Mouse (Mus musculus) MEL (cell line): ENCODE measurements around the gene Rapgef4. TPM values are rescaled to one million over a fixed set of nuclear protein-coding genes. Genes with fewer than 3 reads are reported as not detected.

Source experiments
- DNase-seq: peaks from one replicate; pipeline ENCODE4 v3.0.0; 2011; ENCODE audit warnings: low read depth, low spot score
- H3K27ac ChIP-seq: 2 replicates; pipeline ENCODE4 v1.5.1; 2012; ENCODE audit warnings: low read depth, mild to moderate bottlenecking, control low read depth, low read length, moderate library complexity; ENCODE audit not compliant: control insufficient read depth
- H3K27me3 ChIP-seq, 2 experiments: fragments of 150-350 bp in 1 of 2; sonication (generic) in 1 of 2; 2 replicates each; pipeline ENCODE4 v1.6.1; 2012; ENCODE audit warnings: low read length in 2 of 2, mild to moderate bottlenecking in 2 of 2, improper control_type of control experiment in 1 of 2, moderate library complexity in 1 of 2; ENCODE audit not compliant: insufficient read depth in 2 of 2, control insufficient read depth in 1 of 2
- H3K36me3 ChIP-seq, 2 experiments: 2 replicates each; pipeline ENCODE4 v1.6.1; 2012 to 2014; ENCODE audit warnings: low read length in 2 of 2, improper control_type of control experiment in 1 of 2, inconsistent platforms in 1 of 2, mild to moderate bottlenecking in 1 of 2; ENCODE audit not compliant: insufficient read depth in 2 of 2, control insufficient read depth in 1 of 2
- H3K4me1 ChIP-seq, 2 experiments: fragments of 150-350 bp in 1 of 2; sonication (generic) in 1 of 2; 2 replicates each; pipeline ENCODE4 v1.6.1; 2012; ENCODE audit warnings: low read length in 2 of 2, improper control_type of control experiment in 1 of 2, mild to moderate bottlenecking in 1 of 2; ENCODE audit not compliant: insufficient read depth in 2 of 2, control insufficient read depth in 1 of 2
- H3K4me3 ChIP-seq, 2 experiments: fragments of 150-350 bp in 1 of 2; sonication (generic) in 1 of 2; 2 replicates each; pipeline ENCODE4 v1.5.1; 2012; ENCODE audit warnings: low read depth in 2 of 2, low read length in 2 of 2, mild to moderate bottlenecking in 2 of 2, moderate library complexity in 2 of 2, control low read depth in 1 of 2, improper control_type of control experiment in 1 of 2; ENCODE audit not compliant: control insufficient read depth in 1 of 2, insufficient read depth in 1 of 2
- H3K79me2 ChIP-seq: 2 replicates; pipeline ENCODE4 v1.6.1; 2012; ENCODE audit warnings: mild to moderate bottlenecking, low read length, moderate library complexity; ENCODE audit not compliant: control insufficient read depth, poor library complexity, insufficient read depth
- H3K9ac ChIP-seq: 2 replicates; pipeline ENCODE4 v1.6.1; 2012; ENCODE audit warnings: low read depth, mild to moderate bottlenecking, control low read depth, low read length, moderate library complexity; ENCODE audit not compliant: control insufficient read depth, poor library complexity, severe bottlenecking
- H3K9me3 ChIP-seq: fragments of 150-350 bp; sonication (generic); replicated peaks from 2 replicates; pipeline ENCODE4 v1.6.1; 2012; ENCODE audit warnings: mild to moderate bottlenecking, low read length, improper control_type of control experiment, moderate library complexity; ENCODE audit not compliant: insufficient read depth
- BHLHE40 ChIP-seq: IDR thresholded peaks from 2 replicates; pipeline ENCODE4 v1.6.1; 2012; ENCODE audit warnings: low read depth, mild to moderate bottlenecking, inconsistent platforms, low read length, improper control_type of control experiment, borderline replicate concordance
- CHD2 ChIP-seq: IDR thresholded peaks from 2 replicates; pipeline ENCODE4 v1.6.1; 2011; ENCODE audit warnings: low read length, improper control_type of control experiment
- E2F4 ChIP-seq: IDR thresholded peaks from 2 replicates; pipeline ENCODE4 v1.6.1; 2011; ENCODE audit warnings: low read depth, low read length, improper control_type of control experiment, borderline replicate concordance
- ELF1 ChIP-seq: IDR thresholded peaks from 2 replicates; pipeline ENCODE4 v1.6.1; 2014; ENCODE audit warnings: low read depth, mild to moderate bottlenecking, inconsistent platforms, low read length, improper control_type of control experiment, moderate library complexity
- ETS1 ChIP-seq: IDR thresholded peaks from 2 replicates; pipeline ENCODE4 v1.6.1; 2012; ENCODE audit warnings: low read depth, mild to moderate bottlenecking, inconsistent platforms, low read length, improper control_type of control experiment, moderate library complexity
- GABPA ChIP-seq: IDR thresholded peaks from 2 replicates; pipeline ENCODE4 v1.6.1; 2012; ENCODE audit warnings: low read depth, mild to moderate bottlenecking, inconsistent platforms, low read length, improper control_type of control experiment, moderate library complexity
- HCFC1 ChIP-seq: IDR thresholded peaks from 2 replicates; pipeline ENCODE4 v1.6.1; 2012; ENCODE audit warnings: low read depth, mild to moderate bottlenecking, inconsistent platforms, low read length, improper control_type of control experiment, moderate library complexity
- JUND ChIP-seq: IDR thresholded peaks from 2 replicates; pipeline ENCODE4 v1.6.1; 2011; ENCODE audit warnings: low read depth, mild to moderate bottlenecking, improper control_type of control experiment, low read length
- KAT2A ChIP-seq: conservative IDR thresholded peaks from 2 replicates; pipeline ENCODE4 v1.6.1; 2012; ENCODE audit warnings: low read depth, low read length, improper control_type of control experiment, inconsistent platforms
- MAFK ChIP-seq: IDR thresholded peaks from 2 replicates; pipeline ENCODE4 v1.6.1; 2011; ENCODE audit warnings: low read depth, mild to moderate bottlenecking, low read length, improper control_type of control experiment, borderline replicate concordance
- MAZ ChIP-seq: IDR thresholded peaks from 2 replicates; pipeline ENCODE4 v1.6.1; 2012; ENCODE audit warnings: low read depth, mild to moderate bottlenecking, inconsistent platforms, low read length, improper control_type of control experiment
- MEF2A ChIP-seq: IDR thresholded peaks from 2 replicates; pipeline ENCODE4 v1.6.1; 2014; ENCODE audit warnings: low read depth, mild to moderate bottlenecking, inconsistent platforms, low read length, improper control_type of control experiment; ENCODE audit not compliant: poor library complexity, insufficient replicate concordance, severe bottlenecking; ENCODE audit errors: extremely low read depth
- MYB ChIP-seq: IDR thresholded peaks from 2 replicates; pipeline ENCODE4 v1.6.1; 2011; ENCODE audit warnings: mild to moderate bottlenecking, low read depth, low read length, improper control_type of control experiment
- POLR2AphosphoS2 ChIP-seq: IDR thresholded peaks from 2 replicates; pipeline ENCODE4 v1.6.1; 2011; ENCODE audit warnings: low read length, improper control_type of control experiment
- POLR2AphosphoS5 ChIP-seq: IDR thresholded peaks from 2 replicates; pipeline ENCODE4 v1.6.1; 2012; ENCODE audit warnings: low read depth, borderline replicate concordance, mild to moderate bottlenecking, inconsistent platforms, low read length, moderate library complexity, mixed read lengths
- RAD21 ChIP-seq: IDR thresholded peaks from 2 replicates; pipeline ENCODE4 v1.6.1; 2011; ENCODE audit warnings: mild to moderate bottlenecking, low read depth, low read length, improper control_type of control experiment
- RCOR1 ChIP-seq: IDR thresholded peaks from 2 replicates; pipeline ENCODE4 v1.6.1; 2012; ENCODE audit warnings: low read depth, mild to moderate bottlenecking, inconsistent platforms, low read length, improper control_type of control experiment
- SIN3A ChIP-seq: IDR thresholded peaks from 2 replicates; pipeline ENCODE4 v1.6.1; 2012; ENCODE audit warnings: low read length, improper control_type of control experiment, inconsistent platforms
- TAL1 ChIP-seq: IDR thresholded peaks from 2 replicates; pipeline ENCODE4 v1.6.1; 2012; ENCODE audit warnings: mild to moderate bottlenecking, inconsistent platforms, low read length, moderate library complexity, mixed read lengths
- TBP ChIP-seq: IDR thresholded peaks from 2 replicates; pipeline ENCODE4 v1.8.0; 2011; ENCODE audit warnings: low read depth, low read length, improper control_type of control experiment
- USF1 ChIP-seq: IDR thresholded peaks from 2 replicates; pipeline ENCODE4 v1.6.1; 2014; ENCODE audit warnings: low read depth, mild to moderate bottlenecking, inconsistent platforms, low read length, improper control_type of control experiment, moderate library complexity
- polyA plus RNA-seq, 2 experiments: library from polyadenylated mRNA; stranded (reverse) in 1 of 2; unstranded in 1 of 2; fragments of >175 nt in 1 of 2; fragments of >200 nt in 1 of 2; gene quantifications; 2 replicates each; pipeline versions ENCODE4 v1.2.1 to v1.2.4; 2012; ENCODE audit warnings: low replicate concordance in 2 of 2, low read depth in 1 of 2; ENCODE audit not compliant: insufficient read length in 2 of 2, insufficient read depth in 1 of 2, missing spikeins in 1 of 2
- total RNA-seq: library from RNA; depleted of rRNA; stranded (reverse); fragments of 300-350 nt; gene quantifications from 2 replicates; pipeline ENCODE4 v1.2.3, GENCODE M21; 2012

The Rapgef4 gene
- total and polyA plus RNA-seq, 3 experiments = not detected

DNA sequence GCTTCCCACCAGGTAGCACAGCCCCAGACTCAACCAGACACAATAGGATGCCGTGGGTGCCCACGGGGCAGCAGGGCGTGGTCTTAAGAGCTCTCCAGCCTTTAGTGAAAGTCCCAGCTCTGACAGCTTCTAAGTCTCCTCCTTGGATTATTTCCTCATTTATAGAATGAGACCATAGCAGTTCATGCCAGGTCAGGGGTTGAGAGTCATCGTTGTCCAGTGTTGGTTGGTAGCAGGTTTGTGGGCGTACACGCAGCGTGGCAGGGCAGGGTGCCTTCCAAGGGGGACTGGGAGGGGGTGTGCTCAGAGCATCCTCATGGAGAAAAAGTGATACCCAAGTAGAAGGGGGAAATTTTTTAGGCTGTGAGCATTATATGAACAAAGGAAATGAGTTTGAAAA, 166.2 kb downstream of the Rapgef4 start:
- H3K79me2 ChIP-seq = no peaks in the 10 kb centered on the region
- DNase-seq = no peak
- no peak overlapping the region for H3K4me3 ChIP-seq
- no peak for TF ChIP-seq POLR2AphosphoS5
- TF ChIP-seq KAT2A = no peak
- no peak for TF ChIP-seq MAZ
- TF ChIP-seq MAFK = no peak
- TF ChIP-seq JUND = no peak
- no peak for TF ChIP-seq HCFC1
- no peak for TF ChIP-seq MYB
- no peak for TF ChIP-seq POLR2AphosphoS2
- TF ChIP-seq CHD2 = no peak
- no peak for TF ChIP-seq RCOR1
- TF ChIP-seq ELF1 = no peak
- TF ChIP-seq E2F4 = no peak
- no peak for TF ChIP-seq TAL1
- no peak for TF ChIP-seq SIN3A
- TF ChIP-seq TBP = no peak
- TF ChIP-seq ETS1 = no peak
- H3K27me3 ChIP-seq = peaks cover 0 to 4% of the 10 kb centered on the region in 2 experiments; a peak in 2 of 4 replicates
- no peaks in the 10 kb centered on the region for H3K9me3 ChIP-seq
- no peaks in the 10 kb centered on the region for H3K4me1 ChIP-seq
- no peaks in the 10 kb centered on the region for H3K36me3 ChIP-seq
- no peak overlapping the region for H3K27ac ChIP-seq
- H3K9ac ChIP-seq = no peak overlapping the region

DNA sequence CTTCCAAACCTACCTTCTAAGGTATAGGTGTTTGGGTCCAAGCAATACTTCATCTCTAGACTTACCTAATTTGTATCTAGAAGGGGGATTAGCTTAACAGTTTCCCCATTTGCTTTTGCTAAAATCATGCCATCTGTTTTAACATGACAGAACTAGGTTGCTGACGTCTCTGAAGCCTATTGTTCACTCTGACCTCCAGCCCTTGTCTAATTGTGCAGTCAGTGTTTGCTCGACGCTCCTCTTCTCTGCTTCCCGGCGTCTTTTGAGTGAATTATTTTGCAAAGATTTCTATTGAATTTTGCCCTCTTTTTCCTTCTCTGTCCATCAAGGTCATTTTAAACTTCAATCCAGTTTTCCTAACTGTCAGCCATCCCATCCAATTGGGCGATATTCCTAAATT, 166.7 kb downstream of the Rapgef4 start:
- Histone ChIP-seq H3K9ac (no peak overlapping the region), H3K27ac (no peak overlapping the region), H3K4me1 (no peaks in the 10 kb centered on the region), H3K9me3 (no peaks in the 10 kb centered on the region), H3K36me3 (no peaks in the 10 kb centered on the region), H3K4me3 (no peak overlapping the region), H3K79me2 (no peaks in the 10 kb centered on the region), H3K27me3 (peaks cover 0 to 4% of the 10 kb centered on the region in 2 experiments; a peak in 2 of 4 replicates)
- DNase-seq = no peak
- TF ChIP-seq MEF2A (no peak), GABPA (no peak), USF1 (no peak), RAD21 (no peak), BHLHE40 (no peak)
